Mouse (Mus musculus) embryonic facial prominence, embryonic 12.5 days (tissue): ENCODE data around the gene Thra. TPM values are rescaled to one million over a fixed set of nuclear protein-coding genes. Genes with fewer than 3 reads are reported as not detected.
"Not testable (repeated sequence)": the region's sequence is repeated elsewhere in the genome, so short reads cannot be mapped to it uniquely, and the experiment has no call there.

Experiments used
- ATAC-seq: fragments of 200-750 bp; cut with Nextera tagmentation; 2 replicates; pipeline ENCODE4 v1.8.0; 2017; ENCODE audit not compliant: insufficient number of reproducible peaks, insufficient read depth, low FRiP score, low TSS enrichment
- H3K27ac ChIP-seq: fragments of 300-500 bp; sonication (generic); 2 replicates; pipeline ENCODE4 v1.5.1; 2016; ENCODE audit warnings: mild to moderate bottlenecking
- H3K27me3 ChIP-seq: fragments of 300-500 bp; sonication (generic); 2 replicates; pipeline ENCODE4 v1.6.1; 2016; ENCODE audit warnings: mild to moderate bottlenecking, moderate library complexity
- H3K36me3 ChIP-seq: fragments of 300-500 bp; sonication (generic); 2 replicates; pipeline ENCODE4 v1.6.1; 2016; ENCODE audit warnings: mild to moderate bottlenecking
- H3K4me1 ChIP-seq: fragments of 300-500 bp; sonication (generic); 2 replicates; pipeline ENCODE4 v1.6.1; 2016
- H3K4me2 ChIP-seq: fragments of 300-500 bp; sonication (generic); replicated peaks from 2 replicates; pipeline ENCODE4 v1.6.1; 2016; ENCODE audit warnings: mild to moderate bottlenecking, moderate library complexity
- H3K4me3 ChIP-seq: fragments of 300-500 bp; sonication (generic); 2 replicates; pipeline ENCODE4 v1.5.1; 2016; ENCODE audit warnings: mild to moderate bottlenecking
- H3K9ac ChIP-seq: fragments of 300-500 bp; sonication (generic); 2 replicates; pipeline ENCODE4 v1.6.1; 2016; ENCODE audit warnings: mild to moderate bottlenecking, moderate library complexity
- H3K9me3 ChIP-seq: fragments of 300-500 bp; sonication (generic); 2 replicates; pipeline ENCODE4 v1.6.1; 2016; ENCODE audit warnings: mild to moderate bottlenecking, moderate library complexity
- WGBS: fragments of 180-500 bp; shearing (Covaris S2); methylation state at CpG from one replicate; pipeline ENCODE4 v1.1.7; 2016; 5-methylcytosine and 5-hydroxymethylcytosine counted together
- polyA plus RNA-seq: library from polyadenylated mRNA; unstranded; fragments of >200 nt; fragmentation: Nextera tagmentation; extraction: Ambion mirVana; gene quantifications from 2 replicates; pipeline ENCODE4 v1.2.1, GENCODE M21; 2016

The Thra gene
- polyA plus RNA-seq, 1 experiment from 2014 or later, result 29.1 TPM

DNA sequence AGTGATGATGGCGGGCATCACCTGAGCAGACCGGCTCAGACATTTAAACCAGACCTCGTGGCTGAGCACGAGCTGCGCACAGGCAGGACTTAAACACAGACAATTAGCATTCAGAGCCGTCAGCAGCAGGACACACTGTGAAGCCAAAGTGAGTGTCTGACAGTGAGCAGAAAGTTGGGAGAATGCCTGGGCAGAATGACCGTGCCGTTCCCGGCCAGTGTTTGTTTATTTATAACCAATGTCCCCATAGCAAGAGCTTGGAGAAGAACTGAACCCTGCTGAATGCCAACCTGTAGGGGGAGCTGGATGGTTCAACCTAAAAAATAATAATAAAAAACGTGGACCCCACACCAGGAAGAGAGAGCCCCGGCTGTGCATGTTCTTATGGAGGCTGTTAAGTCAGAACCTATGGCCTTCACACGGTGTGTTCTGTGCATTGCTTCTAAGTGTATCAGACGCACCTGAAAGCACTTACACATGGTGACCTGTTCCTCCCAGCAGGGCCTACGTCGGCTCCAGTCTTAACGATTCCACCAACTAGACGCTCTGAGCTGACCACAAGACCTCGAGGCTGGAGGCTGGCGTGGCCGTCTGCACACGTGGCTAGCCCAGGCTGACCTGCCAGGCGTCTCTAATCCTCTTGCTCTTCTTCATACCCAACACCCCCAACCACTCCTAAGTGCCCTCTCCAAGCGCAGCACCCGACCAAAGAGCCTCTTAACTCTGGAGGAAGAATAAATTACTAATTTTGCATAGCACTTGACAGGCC is 18.8 kb upstream of the Thra start:
- H3K4me2 ChIP-seq, result no peak overlapping the region

DNA sequence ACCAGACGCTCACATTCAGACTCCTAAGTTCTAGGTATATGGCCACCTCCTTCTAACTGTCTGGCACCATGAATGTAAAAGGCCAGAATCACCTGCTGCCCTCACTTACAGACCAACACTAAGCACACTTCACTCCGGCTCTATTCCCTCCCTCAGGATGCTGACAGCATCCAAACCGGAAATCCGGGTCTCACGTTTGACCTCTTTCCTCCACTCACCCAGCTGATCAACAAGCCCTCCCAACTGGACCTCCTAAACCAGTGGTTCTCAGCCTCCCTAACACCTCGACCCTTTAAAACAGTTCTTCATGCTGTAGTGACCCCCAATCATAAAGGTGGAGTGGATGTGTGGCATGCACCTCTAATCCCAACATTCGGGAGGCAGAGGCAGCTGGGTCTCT is 17.3 kb upstream of the Thra start:
- ATAC-seq, result no peak
- no peak overlapping the region for H3K27ac ChIP-seq
- H3K36me3 ChIP-seq, result peaks cover 54% of the 10 kb centered on the region
- no peak overlapping the region for H3K9ac ChIP-seq
- H3K9me3 ChIP-seq, result no peaks in the 10 kb centered on the region
- H3K4me1 ChIP-seq, result 0 out of 2 replicates have a peak, but pooled peaks cover 4% of the 10 kb centered on the region
- H3K4me2 ChIP-seq, result no peak overlapping the region
- no peaks in the 10 kb centered on the region for H3K27me3 ChIP-seq
- no peak overlapping the region for H3K4me3 ChIP-seq
- 80% methylated on average over 7 of the region's 7 CpGs for WGBS

More for the DNA sequence above, 18.8 kb upstream of the Thra start:
- H3K9me3 ChIP-seq, result no peaks in the 10 kb centered on the region
- no peak for ATAC-seq
- H3K4me1 ChIP-seq, result peaks cover 7% of the 10 kb centered on the region; the same call in 1 of the 2 replicates
- no peaks in the 10 kb centered on the region for H3K27me3 ChIP-seq
- H3K4me3 ChIP-seq, result no peak overlapping the region
- H3K36me3 ChIP-seq, result peaks cover 49% of the 10 kb centered on the region
- H3K27ac ChIP-seq, result no peak overlapping the region
- WGBS, result 59% methylated on average over 24 of the region's 24 CpGs
- no peak overlapping the region for H3K9ac ChIP-seq

DNA sequence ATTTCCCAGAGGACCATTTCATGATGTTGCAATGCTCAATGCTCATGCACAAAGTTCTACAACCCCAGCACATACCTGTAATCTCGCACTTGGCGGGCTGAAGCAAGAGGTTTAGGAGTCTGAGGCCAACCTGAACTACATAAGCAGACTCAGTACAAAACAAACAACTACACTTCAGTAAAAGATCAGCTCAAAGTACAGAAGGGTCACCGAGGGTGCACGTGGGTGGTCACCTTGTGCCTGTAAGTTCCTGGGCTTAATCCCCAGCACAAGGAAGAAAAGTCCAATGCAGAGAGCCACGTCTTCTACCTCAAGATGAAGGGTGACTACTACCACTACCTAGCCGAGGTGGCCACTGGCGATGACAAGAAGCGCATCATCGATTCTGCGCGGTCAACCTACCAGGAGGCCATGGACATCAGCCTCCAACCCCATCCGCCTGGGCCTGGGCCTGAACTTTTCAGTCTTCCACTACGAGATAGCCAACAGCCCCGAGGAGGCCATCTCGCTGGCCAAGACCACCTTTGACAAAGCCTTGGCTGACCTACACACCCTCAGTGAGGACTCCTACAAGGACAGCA is 14.4 kb upstream of the Thra start:
- ATAC-seq, result no peak
- H3K4me2 ChIP-seq, result no peak overlapping the region
- no peak overlapping the region for H3K4me3 ChIP-seq
- no peaks in the 10 kb centered on the region for H3K27me3 ChIP-seq
- 93% methylated on average over 15 of the region's 15 CpGs for WGBS
- H3K4me1 ChIP-seq, result peaks cover 6% of the 10 kb centered on the region; the same call in 1 of the 2 replicates
- H3K9me3 ChIP-seq, result no peaks in the 10 kb centered on the region
- no peak overlapping the region for H3K27ac ChIP-seq
- no peak overlapping the region for H3K9ac ChIP-seq
- H3K36me3 ChIP-seq, result peaks cover 38% of the 10 kb centered on the region

DNA sequence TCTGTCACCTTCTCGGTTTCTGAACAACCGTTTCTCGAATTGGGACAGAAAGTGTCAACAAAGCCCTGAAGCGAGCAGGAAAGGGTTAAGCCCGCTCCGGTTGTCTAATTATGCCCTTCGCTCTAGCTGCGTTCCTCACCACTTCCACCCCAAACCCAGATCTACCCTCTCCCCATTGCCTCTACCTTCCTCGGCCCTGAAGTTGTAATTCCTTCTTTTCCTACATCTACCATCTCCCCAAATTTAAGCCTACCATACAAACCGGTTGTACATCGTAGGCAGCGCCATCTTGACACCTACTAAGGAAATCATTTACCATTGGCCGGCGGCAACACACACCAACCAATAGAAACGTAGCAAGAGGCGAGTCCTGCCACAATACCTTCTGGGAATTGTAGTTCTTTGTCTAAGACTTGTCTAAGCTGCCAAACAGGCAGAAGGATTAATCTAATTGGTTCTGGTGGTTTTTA is 11.3 kb upstream of the Thra start, which contains the start of gene Med24:
TSS of gene Med24 (minus strand) at position 317 of the 470 bp plus-strand sequence.
- Histone ChIP-seq H3K9ac (peak within 1 kb of the TSS; percentile 66), H3K36me3 (peaks cover 34% of the 10 kb centered on the region), H3K27me3 (no peaks in the 10 kb centered on the region), H3K9me3 (no peaks in the 10 kb centered on the region), H3K4me3 (peak within 1 kb of the TSS; percentile 69), H3K4me2 (peak within 1 kb of the TSS; percentile 78), H3K27ac (peak within 1 kb of the TSS; percentile 55; the same call in 1 of the 2 replicates), H3K4me1 (peaks cover 6% of the 10 kb centered on the region; the same call in 1 of the 2 replicates)
- under 1% methylated on average over 16 of the region's 16 CpGs for WGBS
- 0 out of 2 replicates have a peak, but pooled peaks have one; percentile 76 for ATAC-seq

DNA sequence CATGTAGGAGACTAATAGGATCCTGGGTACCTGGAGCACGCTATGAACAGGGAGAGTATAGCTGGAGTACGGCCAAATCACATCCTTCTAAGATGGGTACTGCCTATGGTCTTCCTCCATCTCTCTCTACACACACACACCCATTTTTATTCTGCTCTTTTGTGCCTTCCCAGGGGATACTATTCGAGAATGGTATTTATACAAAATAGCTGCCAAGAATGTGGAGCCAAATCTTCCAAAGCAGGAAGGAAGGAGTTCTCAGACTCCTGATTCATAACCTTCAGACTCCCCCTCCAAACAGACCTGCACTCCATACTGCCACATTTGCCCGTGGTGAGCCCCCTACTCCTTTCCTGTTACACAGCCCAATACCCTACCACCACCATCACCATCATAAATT is 9.7 kb upstream of the Thra start:
- no peaks in the 10 kb centered on the region for H3K9me3 ChIP-seq
- H3K27me3 ChIP-seq, result no peaks in the 10 kb centered on the region
- no peak overlapping the region for H3K4me2 ChIP-seq
- no peak overlapping the region for H3K9ac ChIP-seq
- H3K4me1 ChIP-seq, result peaks cover 6% of the 10 kb centered on the region; the same call in 1 of the 2 replicates
- no peak overlapping the region for H3K4me3 ChIP-seq
- H3K36me3 ChIP-seq, result peaks cover 21% of the 10 kb centered on the region; the same call in 1 of the 2 replicates
- WGBS, result 66% methylated on average over 4 of the region's 4 CpGs
- ATAC-seq, result no peak
- 0 out of 2 replicates have a peak overlapping the region, but pooled peaks have one; percentile 23 for H3K27ac ChIP-seq

DNA sequence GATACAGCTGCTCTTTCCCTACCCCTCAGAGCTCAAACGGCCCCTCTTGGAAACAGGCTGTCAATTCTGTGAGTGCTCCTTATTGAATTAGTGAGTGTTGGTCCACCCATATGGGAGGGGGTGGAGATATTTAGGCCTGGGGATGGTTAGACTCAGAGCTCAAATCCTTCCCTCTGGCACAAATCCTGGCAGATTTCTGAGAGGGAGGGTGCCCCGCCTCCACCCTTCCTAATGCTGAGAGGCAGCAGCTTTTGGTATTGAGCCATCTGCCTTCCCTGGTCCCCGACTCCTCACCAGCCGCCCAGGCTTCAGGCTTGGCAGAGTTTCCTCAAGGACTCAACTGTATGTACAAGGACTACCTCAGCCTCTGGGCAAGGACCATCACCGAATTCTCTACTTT is 9.3 kb upstream of the Thra start:
- 56% methylated on average over 5 of the region's 5 CpGs for WGBS
- Histone ChIP-seq H3K4me3 (no peak overlapping the region), H3K27me3 (no peaks in the 10 kb centered on the region), H3K9ac (no peak overlapping the region), H3K27ac (0 out of 2 replicates have a peak overlapping the region, but pooled peaks have one; percentile 7), H3K9me3 (no peaks in the 10 kb centered on the region), H3K4me1 (peaks cover 6% of the 10 kb centered on the region; the same call in 1 of the 2 replicates), H3K4me2 (no peak overlapping the region), H3K36me3 (peaks cover 17% of the 10 kb centered on the region; the same call in 1 of the 2 replicates)
- no peak for ATAC-seq

DNA sequence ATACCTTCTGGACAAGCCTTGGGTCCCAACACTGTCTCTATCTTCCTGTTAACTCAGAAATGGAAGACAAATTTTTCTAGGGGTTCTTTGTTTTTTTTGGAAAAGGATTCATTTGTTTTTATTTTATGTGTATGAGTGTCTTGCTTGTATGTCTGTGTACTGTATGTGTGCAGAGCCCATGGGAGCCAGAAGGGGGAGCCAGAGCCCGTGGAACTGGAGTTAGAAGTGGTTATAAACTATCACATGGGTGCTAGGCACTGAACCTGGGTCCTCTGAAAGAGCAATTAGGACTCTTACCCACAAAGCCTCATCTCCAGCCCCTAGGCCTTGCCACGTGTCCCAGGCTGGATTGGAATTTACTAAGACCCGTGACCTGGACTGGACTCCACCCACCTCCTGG is 6.4 kb upstream of the Thra start:
- H3K4me1 ChIP-seq, result no peaks in the 10 kb centered on the region

DNA sequence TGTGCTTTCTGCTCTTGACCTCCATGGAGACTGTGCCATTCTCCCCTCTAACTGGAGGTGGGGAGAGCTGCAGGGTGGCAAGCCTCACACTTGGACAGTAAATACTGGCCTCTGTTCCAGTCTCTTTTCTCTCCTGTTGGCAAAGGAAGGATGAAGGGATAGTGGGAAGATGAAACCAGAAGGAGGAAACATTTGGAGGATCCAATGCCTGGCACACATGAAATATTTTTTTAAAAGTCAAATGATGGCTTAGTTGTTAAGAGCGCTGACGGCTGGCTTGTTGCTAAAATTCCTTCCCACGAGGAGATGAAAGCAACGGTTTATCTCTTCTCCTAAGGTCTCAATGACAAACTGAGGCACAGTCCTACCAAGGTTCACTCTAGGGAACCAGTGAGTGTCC is 5.3 kb upstream of the Thra start:
- H3K9me3 ChIP-seq, result no peaks in the 10 kb centered on the region
- no peak overlapping the region for H3K27ac ChIP-seq
- WGBS, result 95% methylated on average over 4 of the region's 4 CpGs

More for the DNA sequence above, 6.4 kb upstream of the Thra start:
- no peak for ATAC-seq
- Histone ChIP-seq H3K4me2 (no peak overlapping the region), H3K9me3 (no peaks in the 10 kb centered on the region), H3K4me3 (no peak overlapping the region), H3K36me3 (no peaks in the 10 kb centered on the region), H3K27ac (no peak overlapping the region), H3K27me3 (no peaks in the 10 kb centered on the region), H3K9ac (no peak overlapping the region)
- 81% methylated on average over 3 of the region's 3 CpGs for WGBS

DNA sequence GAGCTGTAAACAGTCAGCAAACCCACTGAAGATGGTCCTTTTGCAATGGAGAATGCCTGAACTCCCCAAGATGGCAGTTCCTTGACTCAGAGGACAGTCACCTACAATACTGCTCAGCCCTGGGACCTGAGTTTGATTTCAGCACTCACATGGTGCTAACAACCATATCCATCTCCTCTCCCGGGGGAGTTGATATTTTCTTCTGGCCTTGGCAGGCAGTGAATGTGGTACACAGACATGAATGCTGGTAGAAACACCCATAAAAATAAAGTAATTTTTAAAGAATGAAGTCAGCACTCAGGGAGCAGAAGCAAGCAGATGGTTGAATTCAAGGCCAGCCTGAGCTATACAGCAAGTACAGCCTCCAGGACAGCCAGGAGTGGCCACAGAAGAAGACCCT is 4.3 kb upstream of the Thra start:
- no peak overlapping the region for H3K4me2 ChIP-seq
- no peaks in the 10 kb centered on the region for H3K36me3 ChIP-seq
- no peak overlapping the region for H3K9ac ChIP-seq
- no peak overlapping the region for H3K27ac ChIP-seq
- WGBS, result 91% methylated on average over 1 of the region's 1 CpGs
- no peak for ATAC-seq
- peaks cover 15% of the 10 kb centered on the region for H3K4me1 ChIP-seq
- no peak overlapping the region for H3K4me3 ChIP-seq
- H3K27me3 ChIP-seq, result no peaks in the 10 kb centered on the region
- H3K9me3 ChIP-seq, result no peaks in the 10 kb centered on the region

More for the DNA sequence above, 5.3 kb upstream of the Thra start:
- no peaks in the 10 kb centered on the region for H3K36me3 ChIP-seq
- no peak overlapping the region for H3K9ac ChIP-seq
- peaks cover 5% of the 10 kb centered on the region for H3K4me1 ChIP-seq
- no peak overlapping the region for H3K4me2 ChIP-seq
- H3K27me3 ChIP-seq, result no peaks in the 10 kb centered on the region
- no peak for ATAC-seq
- no peak overlapping the region for H3K4me3 ChIP-seq

DNA sequence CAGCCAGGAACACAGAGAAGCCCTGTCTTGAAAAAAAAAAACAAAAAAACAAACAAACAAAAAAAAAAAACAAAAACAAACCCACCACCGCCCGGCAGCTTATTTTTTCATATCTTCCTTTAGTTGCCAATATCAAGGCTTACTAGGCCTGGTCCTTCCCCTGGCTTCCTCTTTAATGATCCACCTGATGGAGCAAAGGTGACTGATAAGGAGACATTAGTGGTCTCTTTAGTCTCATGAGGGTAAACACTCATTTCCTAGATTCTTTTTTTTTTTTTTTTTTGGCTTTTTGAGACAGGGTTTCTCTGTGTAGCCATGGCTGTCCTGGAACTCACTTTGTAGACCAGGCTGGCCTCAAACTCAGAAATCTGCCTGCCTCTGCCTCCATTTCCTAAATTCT is 3.2 kb upstream of the Thra start:
- not testable (repeated sequence) for H3K9me3 ChIP-seq, ATAC-seq, H3K4me2 ChIP-seq, H3K4me3 ChIP-seq, H3K36me3 ChIP-seq, H3K27me3 ChIP-seq, H3K27ac ChIP-seq, H3K9ac ChIP-seq
- WGBS, result 96% methylated on average over 2 of the region's 2 CpGs
- H3K4me1 ChIP-seq, result peaks cover 18% of the 10 kb centered on the region

DNA sequence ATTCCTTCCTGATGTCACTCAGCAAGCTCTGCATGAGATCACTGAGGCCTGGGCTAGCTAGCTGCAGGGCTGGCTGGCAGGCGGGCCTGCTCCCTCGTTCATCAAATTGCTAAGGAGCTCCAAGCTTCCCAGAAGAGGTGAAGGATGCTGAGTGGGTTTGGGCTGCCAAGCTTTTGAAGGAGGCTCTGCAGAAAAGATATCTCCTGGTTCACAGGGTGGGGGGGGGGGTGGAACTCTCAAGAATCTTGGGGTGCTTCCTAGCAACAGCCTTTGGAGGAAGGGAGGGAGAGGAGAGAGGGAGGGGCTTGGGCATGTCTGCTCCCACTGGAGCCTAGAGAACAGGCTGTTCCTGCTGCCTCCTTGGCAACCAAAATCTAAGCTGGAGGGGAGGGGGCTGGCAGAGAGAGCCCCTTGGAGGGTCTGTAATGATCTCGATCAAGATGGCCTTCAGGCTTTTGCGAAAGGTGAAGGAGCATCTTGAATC is 2.0 kb upstream of the Thra start:
- Histone ChIP-seq H3K4me1 (peaks cover 29% of the 10 kb centered on the region), H3K27me3 (no peaks in the 10 kb centered on the region), H3K4me3 (no peak overlapping the region), H3K27ac (no peak overlapping the region), H3K9me3 (no peaks in the 10 kb centered on the region), H3K36me3 (no peaks in the 10 kb centered on the region), H3K9ac (no peak overlapping the region), H3K4me2 (no peak overlapping the region)
- no peak for ATAC-seq
- WGBS, result 53% methylated on average over 4 of the region's 4 CpGs

DNA sequence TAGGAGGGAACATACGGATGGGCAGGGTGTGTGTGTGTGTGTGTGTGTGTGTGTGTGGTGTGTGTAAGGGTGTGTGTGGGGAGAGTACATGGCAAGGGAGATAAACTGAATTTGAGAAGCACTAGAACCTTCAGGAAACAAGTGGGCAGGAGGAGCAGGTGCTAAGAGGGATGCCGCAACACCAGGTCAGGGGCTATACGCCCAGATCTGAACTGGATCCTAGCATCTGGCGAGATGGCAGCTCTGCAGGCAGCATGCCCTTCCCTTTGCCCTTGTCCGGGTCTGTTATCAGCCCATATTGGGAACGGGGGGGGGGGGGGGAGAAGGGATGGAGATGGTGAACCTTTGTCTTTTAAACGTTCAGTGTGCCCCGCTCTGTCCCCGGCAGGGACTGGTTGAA is 1.5 kb upstream of the Thra start:
- Histone ChIP-seq H3K4me2 (no peak overlapping the region), H3K4me1 (peaks cover 33% of the 10 kb centered on the region), H3K36me3 (no peaks in the 10 kb centered on the region), H3K9me3 (no peaks in the 10 kb centered on the region), H3K27ac (no peak overlapping the region), H3K9ac (no peak overlapping the region), H3K4me3 (no peak overlapping the region), H3K27me3 (no peaks in the 10 kb centered on the region)
- no peak for ATAC-seq
- WGBS, result 70% methylated on average over 9 of the region's 9 CpGs
